Mouse (Mus musculus): Measurements from ENCODE around the gene Rapgef4.

DNA sequence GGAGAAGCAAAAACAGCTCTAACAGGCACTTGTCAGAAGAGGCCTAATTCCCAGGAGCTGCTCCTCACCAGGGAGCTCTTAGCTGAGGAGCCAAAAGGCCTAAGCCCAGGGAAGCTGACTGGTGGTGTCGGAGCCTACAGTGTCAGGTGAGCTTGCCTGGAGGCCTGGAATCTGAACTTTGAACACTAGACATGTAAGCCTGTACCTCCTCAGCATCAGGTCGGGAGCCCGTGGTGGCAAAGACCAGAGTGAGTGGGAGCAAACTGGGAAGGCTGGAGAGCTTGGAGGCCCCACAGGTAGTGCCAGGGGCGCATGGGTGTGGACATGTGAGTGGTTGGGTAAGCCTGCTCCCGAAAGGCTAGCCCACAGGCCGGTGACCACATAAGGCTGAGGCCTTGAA lies 266.8 kb downstream of the Rapgef4 start:
- TF ChIP-seq CTCF (IDR thresholded peaks at IDR 0.05; ENCODE audit: extremely low read depth, insufficient read depth, insufficient read length, insufficient replicate concordance) = no peak
- no peak for TF ChIP-seq POLR2A (IDR thresholded peaks at IDR 0.05; ENCODE audit: low read depth, low read length)

Data from spleen, adult 2 months (tissue).